Mouse (Mus musculus) layer of hippocampus, adult 2 months (tissue): ENCODE results near the gene Uso1. TPM values are rescaled to one million over a fixed set of nuclear protein-coding genes. Genes with fewer than 3 reads are reported as not detected.

Source experiments
- DNase-seq, 2 experiments: peaks; one replicate each; pipeline ENCODE4 v3.0.0; 2022; ENCODE audit warnings: low spot score in 2 of 2
- H3K27ac ChIP-seq: fragments of 200-600 bp; 2 replicates; pipeline ENCODE4 v1.8.1; 2022
- H3K4me3 ChIP-seq: fragments of 200-600 bp; 2 replicates; pipeline ENCODE4 v1.8.1; 2022; ENCODE audit warnings: mild to moderate bottlenecking
- CTCF ChIP-seq: fragments of 200-600 bp; conservative IDR thresholded peaks from 2 replicates; pipeline ENCODE4 v1.8.1; 2022; ENCODE audit warnings: antibody characterized with exemption, mild to moderate bottlenecking, moderate library complexity
- total RNA-seq, 2 experiments: library from RNA; stranded (reverse); gene quantifications; 2 replicates each; pipeline ENCODE4 v1.2.3; 2021

The Uso1 gene
- total RNA-seq, 2 experiments from 2014 or later = 76.7 to 79.6 TPM

DNA sequence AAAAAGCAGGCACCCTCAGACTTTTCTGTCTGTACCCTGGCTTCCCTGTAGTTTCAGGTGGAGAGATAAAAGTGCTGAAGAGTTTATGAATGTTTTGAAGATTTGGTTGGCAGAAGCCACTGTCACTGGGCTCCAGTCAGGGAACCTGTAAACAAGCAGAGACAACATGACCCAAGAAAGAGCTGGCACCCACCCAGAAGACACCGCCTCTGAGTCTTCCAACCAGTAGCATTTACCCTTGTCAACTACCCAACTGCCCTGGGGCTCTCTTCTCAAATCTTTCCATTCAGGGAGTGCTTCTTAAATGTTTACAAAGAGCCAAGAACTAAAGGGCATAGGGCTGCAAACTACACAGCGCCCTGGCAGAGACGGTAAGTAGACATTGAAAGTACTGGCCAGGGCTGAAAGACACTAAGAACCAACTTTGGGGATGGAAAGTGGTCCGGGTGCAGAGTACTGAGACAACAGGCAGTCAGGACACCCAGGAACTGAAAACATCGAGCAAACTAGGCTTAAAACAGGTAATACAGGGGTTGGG lies 26.9 kb upstream of the Uso1 start:
- TF ChIP-seq CTCF = no peak
- DNase-seq = no peak
- no peak overlapping the region for H3K27ac ChIP-seq
- H3K4me3 ChIP-seq = no peak overlapping the region

DNA sequence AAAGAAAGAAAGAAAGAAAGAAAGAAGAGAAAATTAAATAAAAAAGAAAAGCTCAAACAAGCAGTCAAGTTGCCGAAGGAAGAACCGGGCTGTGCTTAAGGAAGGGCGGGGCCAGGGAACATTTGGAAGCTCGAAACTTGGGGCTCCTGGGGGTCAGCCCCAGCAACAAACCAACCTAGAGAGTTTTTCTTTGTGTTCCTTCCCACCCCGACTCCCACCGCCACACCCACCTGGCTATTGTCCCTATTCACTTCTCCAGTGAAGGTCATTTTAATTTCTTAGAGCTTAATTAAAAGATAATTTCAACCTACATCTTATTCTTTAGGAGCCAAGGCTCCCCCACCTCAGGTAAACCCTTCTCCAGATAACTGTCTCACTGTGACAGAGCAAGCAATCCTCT lies 25.6 kb upstream of the Uso1 start:
- peak overlapping the region; percentile 2; the same call in 1 of the 2 replicates for H3K4me3 ChIP-seq
- no peak for TF ChIP-seq CTCF
- DNase-seq = no peak

DNA sequence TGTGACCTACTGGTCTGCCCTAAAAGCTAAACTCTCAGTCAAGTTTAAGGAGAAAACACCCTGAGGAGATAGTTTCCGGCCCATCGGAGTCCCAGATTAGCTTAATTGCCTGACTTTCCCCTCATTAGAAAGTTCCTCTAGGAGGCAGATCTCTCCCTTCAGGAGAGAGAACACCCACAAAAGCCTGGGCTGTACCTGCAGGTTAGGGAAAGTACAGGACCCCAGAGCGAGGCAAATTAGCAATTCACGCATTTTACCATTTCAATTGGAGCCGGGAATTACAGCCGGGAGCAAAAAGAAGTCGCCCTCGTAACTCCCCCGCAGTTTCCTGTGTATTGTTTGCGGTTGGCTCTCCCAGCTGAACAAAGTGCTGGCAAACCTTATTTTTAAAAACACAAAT lies 25.2 kb upstream of the Uso1 start:
- DNase-seq = no peak
- Histone ChIP-seq H3K27ac (no peak overlapping the region), H3K4me3 (peak overlapping the region; percentile 2; the same call in 1 of the 2 replicates)
- TF ChIP-seq CTCF = no peak

More for the DNA sequence above, 25.6 kb upstream of the Uso1 start:
- H3K27ac ChIP-seq = no peak overlapping the region

DNA sequence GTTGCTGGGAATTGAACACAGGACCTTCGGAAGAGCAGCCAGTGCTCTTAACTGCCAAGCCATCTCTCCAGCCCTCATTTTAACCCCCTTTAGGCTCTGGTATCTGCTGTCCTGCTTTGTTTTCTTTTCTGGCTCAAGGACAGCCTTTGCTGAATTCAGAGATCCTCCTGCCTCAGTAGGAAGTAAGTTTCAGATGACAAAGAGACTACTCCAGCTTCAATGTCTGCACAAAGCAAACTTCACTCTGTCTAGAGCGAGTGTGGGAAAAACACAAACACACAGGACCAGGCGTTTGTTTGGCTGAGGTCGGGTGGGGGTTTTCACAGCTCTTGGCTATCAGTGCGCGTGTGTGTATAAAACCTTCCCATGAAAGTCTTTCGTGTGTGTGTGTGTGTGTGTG lies 24.3 kb upstream of the Uso1 start:
- DNase-seq = no peak
- no peak for TF ChIP-seq CTCF
- no peak overlapping the region for H3K4me3 ChIP-seq
- H3K27ac ChIP-seq = no peak overlapping the region

DNA sequence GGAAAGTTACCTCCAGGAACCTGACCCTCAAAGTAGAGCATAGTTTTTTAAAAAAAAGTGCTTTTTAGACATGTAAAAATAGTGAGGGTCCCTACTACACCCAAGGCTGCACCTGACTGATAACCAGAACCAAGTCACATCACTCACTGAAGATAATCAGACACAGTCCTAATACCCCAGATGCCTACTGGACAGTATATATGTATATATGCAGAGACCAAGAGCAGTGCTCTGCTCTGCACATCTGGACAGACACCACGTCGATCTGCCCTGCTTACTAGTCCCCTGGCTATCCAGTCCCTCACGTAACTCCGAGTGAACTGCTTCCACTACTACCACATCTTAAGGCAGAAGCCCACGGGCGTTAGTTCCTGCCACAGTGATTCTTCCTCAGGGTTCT lies 23.5 kb upstream of the Uso1 start:
- H3K4me3 ChIP-seq = no peak overlapping the region
- TF ChIP-seq CTCF = no peak
- no peak for DNase-seq
- no peak overlapping the region for H3K27ac ChIP-seq

DNA sequence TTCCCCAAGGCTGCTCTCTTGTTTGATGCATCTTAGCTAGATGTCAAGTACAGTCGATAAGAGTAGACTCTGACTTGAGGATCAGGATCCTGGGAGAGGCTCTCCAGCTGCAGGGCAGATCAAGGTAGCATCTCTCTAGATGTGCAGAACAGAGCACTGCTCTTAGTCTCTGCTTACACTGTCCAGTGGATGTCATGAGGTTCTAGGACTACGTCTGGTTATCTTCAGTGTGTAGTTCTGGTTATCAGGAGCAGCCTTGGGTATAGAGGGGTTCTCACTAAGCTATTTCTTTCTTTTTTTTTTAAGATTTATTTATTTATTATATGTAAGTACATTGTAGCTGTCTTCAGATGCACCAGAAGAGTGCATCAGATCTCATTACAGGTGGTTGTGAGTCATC lies 22.8 kb upstream of the Uso1 start:
- no peak for TF ChIP-seq CTCF
- H3K4me3 ChIP-seq = no peak overlapping the region
- no peak overlapping the region for H3K27ac ChIP-seq
- no peak for DNase-seq

DNA sequence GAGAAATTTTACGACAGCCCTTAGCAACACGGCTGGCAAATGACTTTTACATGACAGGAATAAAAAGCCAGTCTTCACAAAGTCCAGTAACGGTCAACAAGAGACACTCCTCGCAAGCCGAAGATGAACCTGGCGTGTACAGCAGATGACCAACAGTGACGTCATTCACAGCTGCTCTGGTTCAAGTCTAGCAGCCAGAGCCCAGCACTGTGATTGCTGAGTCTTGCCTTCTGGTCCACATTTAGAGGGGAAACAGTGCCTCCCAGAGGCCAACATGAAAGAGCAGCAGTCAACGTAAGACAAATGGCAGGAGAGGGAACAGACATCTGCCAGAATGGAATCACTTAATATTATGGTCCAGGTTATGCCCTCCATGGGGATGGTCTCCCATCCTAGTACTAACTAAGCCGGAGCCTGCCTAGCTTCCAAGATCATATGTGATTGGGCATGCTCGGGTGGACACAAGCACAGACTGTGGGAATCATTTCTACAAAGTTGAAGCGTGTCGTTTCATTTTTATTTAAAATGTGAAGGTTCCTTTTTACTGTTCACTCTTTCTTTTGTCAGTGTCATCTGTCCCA lies 19.8 kb upstream of the Uso1 start:
- TF ChIP-seq CTCF = peak; percentile 86
- Histone ChIP-seq H3K27ac (no peak overlapping the region), H3K4me3 (peak overlapping the region; percentile 30; the same call in 1 of the 2 replicates)
- peak; percentile 63 to 71 for DNase-seq

DNA sequence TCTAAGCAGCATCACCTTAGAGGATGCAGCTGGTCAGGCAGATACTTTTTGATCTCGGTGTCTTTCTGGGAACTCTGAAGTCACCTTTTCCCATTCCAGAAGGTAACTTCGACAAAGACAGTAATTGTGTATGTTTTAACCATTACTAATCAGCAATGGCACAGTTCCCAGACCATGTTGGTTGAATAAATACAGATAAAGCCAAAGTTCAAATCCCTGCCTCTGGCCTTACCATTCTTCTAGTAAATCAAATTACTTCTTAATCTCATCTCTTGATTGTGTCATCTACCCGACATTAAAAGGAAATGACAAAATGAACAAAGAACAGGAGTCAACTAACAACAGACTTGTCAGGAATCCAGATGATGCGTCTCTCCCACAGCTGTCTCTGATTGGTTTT lies 16.1 kb upstream of the Uso1 start:
- Histone ChIP-seq H3K27ac (no peak overlapping the region), H3K4me3 (no peak overlapping the region)
- no peak for DNase-seq
- no peak for TF ChIP-seq CTCF

DNA sequence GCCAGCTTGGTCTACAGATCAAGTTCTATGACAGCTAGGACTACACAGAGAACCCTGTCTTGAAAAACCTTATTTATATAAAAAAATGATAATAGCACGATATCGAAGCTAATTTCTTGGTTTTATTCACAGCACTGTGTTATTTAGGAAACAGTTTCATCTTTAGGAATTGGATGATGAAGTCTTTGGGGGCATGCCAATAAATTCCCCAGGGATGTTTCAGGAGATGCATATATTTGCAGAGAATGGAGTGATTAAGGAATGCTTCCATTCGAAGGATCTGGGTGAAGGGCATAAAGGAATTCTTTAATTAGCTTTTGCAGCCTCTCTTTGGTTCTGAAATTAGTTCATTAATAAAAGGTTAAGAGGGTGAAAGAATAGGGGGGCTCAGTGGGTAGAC lies 12.3 kb upstream of the Uso1 start:
- TF ChIP-seq CTCF = no peak
- DNase-seq = no peak
- H3K4me3 ChIP-seq = no peak overlapping the region
- no peak overlapping the region for H3K27ac ChIP-seq

DNA sequence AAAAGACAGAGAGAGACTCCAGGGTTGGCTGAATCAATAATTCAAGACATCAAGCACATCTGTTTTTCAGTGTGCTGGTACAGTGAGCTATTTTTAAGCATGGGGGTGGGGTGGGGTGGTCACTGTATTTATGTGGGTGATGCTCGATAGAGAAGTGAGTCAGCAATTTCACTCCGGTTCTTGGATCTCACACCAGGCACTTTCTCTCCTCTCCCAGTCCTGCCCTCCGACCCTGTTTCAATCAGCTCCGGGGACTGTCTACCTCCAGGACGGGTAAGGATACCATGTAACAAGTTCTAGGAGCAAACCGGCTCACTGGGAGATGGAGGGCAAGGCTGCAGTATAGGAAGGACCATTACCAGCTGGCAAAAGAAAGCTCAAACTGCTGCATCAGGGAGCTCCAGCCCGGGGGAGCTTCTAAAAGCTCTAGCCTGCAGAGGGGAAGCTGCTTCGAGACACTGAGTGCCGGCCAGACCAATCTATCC lies 10.6 kb upstream of the Uso1 start:
- no peak for DNase-seq
- no peak for TF ChIP-seq CTCF
- H3K4me3 ChIP-seq = no peak overlapping the region
- peak overlapping the region; percentile 36; the same call in 1 of the 2 replicates for H3K27ac ChIP-seq

DNA sequence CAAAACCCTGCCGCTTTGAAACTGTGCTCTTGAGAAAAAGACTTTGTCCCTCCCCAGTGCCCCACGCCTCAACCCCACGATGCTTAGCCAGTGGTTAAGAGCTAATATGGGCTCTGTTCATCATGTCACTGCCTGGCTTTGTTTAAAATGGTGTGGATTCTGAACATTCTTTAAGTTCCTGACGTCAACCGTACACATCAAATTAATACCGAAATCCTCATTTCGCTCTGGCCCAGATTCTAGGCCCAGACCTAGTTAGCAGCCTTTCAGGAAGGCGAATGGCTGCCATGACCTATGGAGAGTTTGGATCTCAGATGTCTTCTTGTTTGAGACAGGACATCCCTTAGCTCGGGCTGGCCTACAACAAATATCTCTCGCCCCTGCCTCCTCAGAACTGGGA lies 10.0 kb upstream of the Uso1 start:
- Histone ChIP-seq H3K27ac (0 out of 2 replicates have a peak overlapping the region, but pooled peaks have one; percentile 36), H3K4me3 (no peak overlapping the region)
- DNase-seq = no peak
- no peak for TF ChIP-seq CTCF

DNA sequence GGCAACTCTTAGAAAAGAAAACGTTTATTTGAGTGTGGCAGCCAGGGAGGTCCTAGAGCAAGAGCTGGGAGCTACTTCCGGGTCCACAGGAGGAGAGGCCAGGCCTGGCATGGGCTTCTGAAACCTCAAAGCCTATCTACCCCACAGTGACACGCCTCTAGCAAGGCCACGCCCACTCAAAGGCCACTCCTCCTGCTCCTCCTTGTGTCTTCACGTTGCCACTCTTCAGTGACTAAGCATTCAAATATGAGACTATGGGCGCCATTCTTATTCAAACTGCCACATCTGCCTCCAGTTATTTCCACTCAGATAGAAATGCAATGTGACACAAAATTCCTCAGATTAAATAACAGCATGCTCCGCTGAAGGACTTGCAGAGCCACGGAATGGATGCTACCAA lies 9.2 kb upstream of the Uso1 start:
- DNase-seq = no peak
- TF ChIP-seq CTCF = no peak
- Histone ChIP-seq H3K4me3 (no peak overlapping the region), H3K27ac (peak overlapping the region; percentile 23; the same call in 1 of the 2 replicates)

DNA sequence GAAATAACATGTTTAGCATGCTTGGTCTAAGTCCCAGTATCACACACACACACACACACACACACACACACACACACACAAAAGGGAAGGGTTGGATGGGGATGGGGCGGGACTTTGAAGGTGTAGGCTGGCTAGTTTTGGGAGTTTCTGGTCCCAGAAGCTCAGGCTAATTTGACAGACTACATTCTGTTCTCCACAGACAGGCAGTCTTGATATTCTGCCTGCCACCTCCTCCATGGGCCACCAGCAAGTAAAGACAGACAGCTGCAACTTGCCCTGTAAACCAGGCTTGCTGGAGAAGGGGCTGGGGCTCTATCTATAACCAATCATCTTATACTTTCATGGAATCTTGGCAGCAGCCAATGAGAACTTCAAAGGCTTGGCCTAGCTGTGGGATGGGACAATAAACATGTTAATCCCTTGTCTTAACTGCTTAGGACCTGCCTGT lies 8.4 kb upstream of the Uso1 start:
- no peak for TF ChIP-seq CTCF
- no peak overlapping the region for H3K4me3 ChIP-seq
- no peak overlapping the region for H3K27ac ChIP-seq
- no peak for DNase-seq

DNA sequence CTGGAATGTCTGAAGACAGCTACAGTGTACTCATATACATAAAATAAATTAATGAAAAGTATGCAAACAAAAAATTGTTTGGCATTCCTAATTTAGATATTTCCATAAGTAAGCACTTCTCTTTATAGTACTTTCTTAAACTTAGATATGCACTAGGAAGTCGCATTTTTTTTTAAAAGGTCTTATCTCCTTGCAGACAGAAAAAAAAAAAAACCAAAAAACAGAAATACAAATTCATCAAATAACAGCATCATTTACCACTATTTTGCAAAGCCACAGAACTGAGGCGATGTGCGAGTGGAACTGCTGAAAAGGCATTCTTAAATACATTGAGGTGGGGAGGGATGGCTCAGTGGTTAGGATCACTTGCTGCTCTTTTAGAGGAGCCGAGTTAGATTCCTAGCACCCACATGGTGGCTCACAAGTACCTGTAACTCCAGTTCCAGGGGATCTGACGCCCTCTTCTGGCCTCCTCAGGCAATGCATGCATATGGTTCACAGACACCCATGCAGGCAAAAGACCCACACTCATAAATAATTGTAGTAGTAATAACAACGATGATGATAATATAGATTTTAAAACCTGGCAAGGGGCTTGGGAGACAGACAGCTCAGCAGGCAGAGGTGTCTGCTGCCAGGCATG lies 7.6 kb upstream of the Uso1 start:
- DNase-seq = no peak
- peak; percentile 44 for TF ChIP-seq CTCF
- H3K27ac ChIP-seq = no peak overlapping the region
- H3K4me3 ChIP-seq = no peak overlapping the region
